Mouse (Mus musculus): ENCODE results near the gene Gemin8.

GRCm38 (mm10) chrX:166236131-166236530, 65.9 kb downstream of the Gemin8 start:
- TF ChIP-seq POLR2A (IDR thresholded peaks at IDR 0.05; ENCODE audit: low read depth, low read length) = no peak
- no peak for TF ChIP-seq CTCF (IDR thresholded peaks at IDR 0.05; ENCODE audit: extremely low read depth, insufficient read length, insufficient replicate concordance, low read depth, low read length)

All from small intestine, adult 2 months (tissue).